Mouse (Mus musculus) erythroblast, embryonic 14.5 days (primary cell): ENCODE data around the gene Thbd.

ENCODE experiments used
- GATA1 ChIP-seq: IDR thresholded peaks from 2 replicates; pipeline ENCODE4 v1.6.1; 2012; ENCODE audit warnings: low read length, inconsistent platforms, mixed read lengths
- TAL1 ChIP-seq: IDR thresholded peaks from 3 replicates; pipeline ENCODE4 v1.6.1; 2012; ENCODE audit warnings: low read length, inconsistent platforms, mixed read lengths

GRCm38 (mm10) chr2:148381076-148381475, 26.9 kb downstream of the Thbd start:
- no peak for TF ChIP-seq TAL1
- TF ChIP-seq GATA1: no peak
